Mouse (Mus musculus) megakaryocyte, embryonic 14.5 days (primary cell): ENCODE results near the gene Serpina3i. TPM values are rescaled to one million over a fixed set of nuclear protein-coding genes. Genes with fewer than 3 reads are reported as not detected.

Source experiments
- H3K27me3 ChIP-seq: replicated peaks from 2 replicates; pipeline ENCODE3; 2012; ENCODE audit warnings: inconsistent platforms
- H3K36me3 ChIP-seq: replicated peaks from 2 replicates; pipeline ENCODE3; 2012; ENCODE audit warnings: low read length, inconsistent platforms, mixed read lengths
- H3K4me1 ChIP-seq: 2 replicates; pipeline ENCODE4 v1.6.1; 2012; ENCODE audit warnings: inconsistent platforms
- H3K4me3 ChIP-seq: replicated peaks from 2 replicates; pipeline ENCODE3; 2012; ENCODE audit warnings: moderate library complexity, mild to moderate bottlenecking, inconsistent platforms
- H3K9me3 ChIP-seq: 2 replicates; pipeline ENCODE4 v1.6.1; 2012; ENCODE audit warnings: inconsistent platforms
- FLI1 ChIP-seq: IDR thresholded peaks from 2 replicates; pipeline ENCODE4 v1.6.1; 2012; ENCODE audit warnings: low read length, inconsistent platforms, mixed read lengths
- GATA1 ChIP-seq: IDR thresholded peaks from 3 replicates; pipeline ENCODE4 v1.6.1; 2012; ENCODE audit warnings: mixed read lengths, low read length, inconsistent platforms, borderline replicate concordance
- polyA plus RNA-seq: library from polyadenylated mRNA; stranded (reverse); fragments of >175 nt; gene quantifications from 2 replicates; pipeline ENCODE4 v1.2.3, GENCODE M21; 2012; ENCODE audit warnings: low replicate concordance; ENCODE audit not compliant: insufficient read depth

Serpina3i gene
- polyA plus RNA-seq, 1 experiment = 2.1 TPM

GRCm38 (mm10) chr12:104288336-104288735 is 25.4 kb downstream of the Serpina3i start:
- Histone ChIP-seq H3K9me3 (peaks cover 3% of the 10 kb centered on the region), H3K4me3 (no peak overlapping the region), H3K27me3 (no peaks in the 10 kb centered on the region), H3K36me3 (no peaks in the 10 kb centered on the region), H3K4me1 (no peaks in the 10 kb centered on the region)
- TF ChIP-seq FLI1 (no peak), GATA1 (no peak)

GRCm38 (mm10) chr12:104289872-104290271 is 26.9 kb downstream of the Serpina3i start:
- Histone ChIP-seq H3K36me3 (no peaks in the 10 kb centered on the region), H3K4me1 (no peaks in the 10 kb centered on the region; the same call in 1 of the 2 replicates), H3K27me3 (no peaks in the 10 kb centered on the region), H3K9me3 (no peaks in the 10 kb centered on the region; the same call in 1 of the 2 replicates), H3K4me3 (no peak overlapping the region)
- TF ChIP-seq FLI1 (no peak), GATA1 (no peak)

DNA sequence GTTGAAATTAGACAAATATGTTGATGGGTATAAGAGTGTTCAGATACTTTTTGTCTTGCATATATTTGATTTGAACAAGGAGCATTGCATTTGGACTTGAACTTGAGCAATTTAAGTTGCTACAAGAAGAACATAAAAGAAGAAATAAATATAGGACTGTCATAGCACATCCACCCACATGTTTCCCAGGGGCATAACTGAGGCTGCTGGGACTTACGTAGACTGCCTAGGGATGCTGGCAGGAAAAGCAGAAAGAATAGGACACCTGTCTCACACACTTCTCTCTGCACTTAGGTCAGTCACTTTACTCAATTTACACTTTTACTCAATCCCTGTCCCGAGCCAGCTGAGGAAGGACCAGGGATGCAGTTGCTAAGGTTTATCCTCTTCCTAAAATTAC is 31.0 kb downstream of the Serpina3i start:
- TF ChIP-seq FLI1 = no peak
- TF ChIP-seq GATA1 = no peak
- Histone ChIP-seq H3K9me3 (0 out of 2 replicates have a peak, but pooled peaks cover 3% of the 10 kb centered on the region), H3K27me3 (peaks cover 16% of the 10 kb centered on the region), H3K4me1 (peaks cover 4% of the 10 kb centered on the region), H3K4me3 (no peak overlapping the region), H3K36me3 (no peaks in the 10 kb centered on the region)

GRCm38 (mm10) chr12:104298049-104298448 is 35.1 kb downstream of the Serpina3i start:
- Histone ChIP-seq H3K27me3 (peaks cover 29% of the 10 kb centered on the region), H3K36me3 (no peaks in the 10 kb centered on the region), H3K4me1 (peaks cover 4% of the 10 kb centered on the region), H3K4me3 (no peak overlapping the region), H3K9me3 (0 out of 2 replicates have a peak, but pooled peaks cover 3% of the 10 kb centered on the region)
- no peak for TF ChIP-seq FLI1
- TF ChIP-seq GATA1 = no peak

DNA sequence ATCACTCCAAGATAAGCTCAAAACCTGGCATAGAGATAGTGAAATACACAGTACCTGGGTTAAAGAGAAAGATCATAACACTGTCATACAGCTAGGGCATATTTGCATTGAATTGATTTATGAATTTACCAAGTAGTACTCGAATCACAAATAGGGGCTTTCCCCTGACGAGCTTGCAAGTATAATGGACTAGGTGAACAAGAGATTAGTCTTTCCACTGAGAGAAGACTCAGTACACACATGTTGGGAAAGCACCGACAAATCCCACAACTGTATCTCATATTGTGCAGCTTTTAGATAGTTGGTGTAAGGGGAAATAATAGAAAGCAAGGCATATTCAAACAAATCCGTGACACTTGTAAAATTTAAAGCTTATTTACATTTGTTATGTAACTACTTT is 43.1 kb downstream of the Serpina3i start:
- TF ChIP-seq FLI1 = no peak
- TF ChIP-seq GATA1 = no peak
- Histone ChIP-seq H3K4me1 (no peaks in the 10 kb centered on the region), H3K27me3 (peaks cover 4% of the 10 kb centered on the region), H3K36me3 (no peaks in the 10 kb centered on the region), H3K4me3 (no peak overlapping the region), H3K9me3 (peaks cover 18% of the 10 kb centered on the region)

GRCm38 (mm10) chr12:104314253-104314652 is 51.3 kb downstream of the Serpina3i start, which contains the start of gene Serpina3j:
Serpina3j (plus strand) TSS chr12:104314553.
- TF ChIP-seq GATA1 (no peak), FLI1 (no peak)

More at GRCm38 (mm10) chr12:104314253-104314652, 51.3 kb downstream of the Serpina3i start, which contains the start of gene Serpina3j:
- Histone ChIP-seq H3K4me3 (no peak within 1 kb of the TSS), H3K9me3 (peaks cover 16% of the 10 kb centered on the region), H3K4me1 (peaks cover 3% of the 10 kb centered on the region; the same call in 1 of the 2 replicates), H3K36me3 (no peaks in the 10 kb centered on the region), H3K27me3 (peaks cover 23% of the 10 kb centered on the region)

Other genes starting within 250 kb of the Serpina3i start
- not detected in 2 replicates for gene Serpina9, start 249.4 kb upstream of the Serpina3i start, polyA plus RNA-seq
- gene Serpina12, start 218.7 kb upstream of the Serpina3i start, polyA plus RNA-seq = not detected in 2 replicates
- not detected in 2 replicates for gene Serpina5, start 162.0 kb upstream of the Serpina3i start, polyA plus RNA-seq
- not detected in 2 replicates for gene Serpina3a, start 150.4 kb upstream of the Serpina3i start, polyA plus RNA-seq
- gene Serpina3b, start 135.1 kb upstream of the Serpina3i start, polyA plus RNA-seq = not detected in 2 replicates
- not detected in 2 replicates for gene Serpina3c, start 109.3 kb upstream of the Serpina3i start, polyA plus RNA-seq
- gene Serpina3f, start 48.6 kb upstream of the Serpina3i start, polyA plus RNA-seq = 1.3 TPM in 1 of 2 replicates, not detected in the other
- 122 and 154 TPM in 2 replicates for gene Serpina3g, start 26.9 kb upstream of the Serpina3i start, polyA plus RNA-seq
- not detected in 2 replicates for gene Serpina3j, start 51.4 kb downstream of the Serpina3i start, polyA plus RNA-seq
- gene Serpina3k, start 75.4 kb downstream of the Serpina3i start, polyA plus RNA-seq = not detected in 2 replicates
- not detected in 2 replicates for gene Serpina3m, start 75.4 kb downstream of the Serpina3i start, polyA plus RNA-seq
- not detected in 2 replicates for gene Serpina3n, start 143.6 kb downstream of the Serpina3i start, polyA plus RNA-seq
- not detected in 2 replicates for gene Gsc, start 210.2 kb downstream of the Serpina3i start, polyA plus RNA-seq